Mouse (Mus musculus) spleen, postnatal 0 days (tissue): ENCODE results near the gene Ddhd1. TPM values are rescaled to one million over a fixed set of nuclear protein-coding genes. Genes with fewer than 3 reads are reported as not detected.

Source experiments
- polyA plus RNA-seq: library from polyadenylated mRNA; unstranded; fragments of >200 nt; fragmentation: Nextera tagmentation; extraction: Ambion mirVana; gene quantifications from 2 replicates; pipeline ENCODE4 v1.2.1, GENCODE M21; 2015

Ddhd1 gene
- polyA plus RNA-seq, result 7.1 and 7.7 TPM in 2 replicates

DNA sequence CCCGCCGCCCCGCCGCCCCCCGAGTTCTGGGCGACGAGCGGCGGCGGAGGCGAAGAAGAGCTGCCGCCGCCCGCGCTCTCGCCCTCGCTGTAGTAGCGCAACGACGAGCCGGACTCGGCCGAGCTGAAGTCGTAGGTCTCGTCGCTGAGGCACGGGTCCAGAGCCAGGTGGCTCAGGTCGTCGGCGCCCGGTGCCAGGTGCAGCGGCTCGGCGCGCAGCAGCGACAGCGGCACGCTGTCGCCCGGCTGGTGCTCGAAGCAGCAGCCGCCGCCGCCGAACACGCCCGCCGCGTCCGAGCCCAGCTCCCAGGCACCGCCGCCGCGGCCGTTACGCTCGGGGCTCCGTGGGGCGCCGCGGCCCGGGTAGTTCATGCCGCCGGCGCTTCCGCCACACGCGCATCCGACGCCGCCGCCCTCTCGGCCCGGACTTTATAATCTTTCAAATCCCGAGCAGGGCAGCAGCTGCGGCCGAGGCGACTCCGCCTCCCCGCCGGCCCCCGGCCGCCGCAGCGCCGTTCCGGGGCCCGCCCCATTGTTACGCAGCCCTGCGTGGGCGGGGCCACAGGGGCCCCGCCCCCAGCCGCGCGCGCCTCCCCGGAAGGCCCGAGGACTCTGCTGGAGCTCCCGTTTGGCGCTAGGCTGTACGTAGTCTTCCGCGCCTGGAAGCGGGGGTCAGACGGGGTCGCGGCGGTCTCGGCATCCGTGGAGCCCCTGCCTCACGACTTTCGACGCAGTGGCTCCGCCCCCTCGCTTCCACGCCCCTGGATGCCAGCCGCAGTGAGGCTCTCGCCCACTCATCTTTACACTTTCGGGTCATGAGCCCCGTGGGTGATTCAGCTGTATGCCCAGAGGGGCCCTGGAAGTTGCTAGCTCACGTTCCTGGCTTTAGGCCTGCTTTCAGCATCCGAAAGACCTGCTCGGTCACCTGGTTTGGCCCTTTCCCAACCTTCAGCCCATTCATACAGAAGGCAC, at the start of gene Ddhd1:
Gene Ddhd1 (minus strand): TSS at position 503 of the 971 bp plus-strand sequence.

Other genes with a start within 250 kb of the Ddhd1 start
- 51.1 and 73.4 TPM in 2 replicates for gene Fermt2, start 128.0 kb downstream of the Ddhd1 start, polyA plus RNA-seq